Comparison of ENCODE assay signal across 12 mouse cellular contexts in genomic region chr11:117934576-117935368, GRCm38 (mm10). TPM values are rescaled to one million over a fixed set of nuclear protein-coding genes. Genes with fewer than 3 reads are reported as not detected.
A peak's percentile ranks its signal among the peaks of the same experiment; 100 is the strongest.
DNase-seq lines count a peak whose midpoint lies in the region; ATAC-seq and TF ChIP-seq lines count a peak whose summit lies in the region.
"Had no signal": no experiment of that assay in that cellular context is flagged by ENCODE, and none has a peak within 500 bp of the region (broad histone marks: within the 10 kb centered on the region; RNA-seq: fewer than 3 reads in every experiment).

No protein-coding gene starts in this region.

- no peak for TF ChIP-seq EP300 in heart, postnatal 0 days (IDR thresholded peaks at IDR 0.05; ENCODE audit: low read depth)
- peak; percentile 54; the same call in 1 of the 2 replicates for TF ChIP-seq EP300 in ES-Bruce4 (IDR thresholded peaks at IDR 0.05; ENCODE audit: insufficient read depth, low read depth, low read length)

- TF ChIP-seq POLR2A in ES-Bruce4 (IDR thresholded peaks at IDR 0.05; ENCODE audit: insufficient read depth, low read length), result no peak
- no peak for TF ChIP-seq POLR2A in thymus, adult 2 months (IDR thresholded peaks at IDR 0.05; ENCODE audit: control insufficient read depth, extremely low read depth, insufficient read depth, low read length, poor library complexity)

- H3K36me3 ChIP-seq in heart, postnatal 0 days (replicated peaks; ENCODE audit: control insufficient read depth, insufficient read depth, low read length), result no peaks in the 10 kb centered on the region
- no peaks in the 10 kb centered on the region for H3K36me3 ChIP-seq in ES-Bruce4 (ENCODE audit: control insufficient read depth, insufficient read depth, low read length, poor library complexity, severe bottlenecking)
- H3K36me3 ChIP-seq in embryonic facial prominence, embryonic 12.5 days, result no peaks in the 10 kb centered on the region
- H3K36me3 ChIP-seq in limb, embryonic 15.5 days, result no peaks in the 10 kb centered on the region
- no peaks in the 10 kb centered on the region for H3K36me3 ChIP-seq in thymus, adult 2 months (ENCODE audit: control insufficient read depth, insufficient read depth, low read length)
- H3K36me3 ChIP-seq: hindbrain, embryonic 12.5 days had no signal

- H3K27me3 ChIP-seq in heart, postnatal 0 days (ENCODE audit: control insufficient read depth, insufficient read depth, low read length), result peaks cover 12% of the 10 kb centered on the region
- H3K27me3 ChIP-seq in ES-Bruce4 (ENCODE audit: control insufficient read depth, insufficient read depth, low read length, poor library complexity, severe bottlenecking), result no peaks in the 10 kb centered on the region
- peaks cover 14% of the 10 kb centered on the region for H3K27me3 ChIP-seq in embryonic facial prominence, embryonic 12.5 days
- H3K27me3 ChIP-seq in limb, embryonic 15.5 days, result peaks cover 6% of the 10 kb centered on the region; the same call in 1 of the 2 replicates
- H3K27me3 ChIP-seq in thymus, adult 2 months (ENCODE audit: control insufficient read depth, insufficient read depth, low read length), result no peaks in the 10 kb centered on the region

- H3K4me2 ChIP-seq in heart, postnatal 0 days (ENCODE audit: low read depth, low read length), result no peak overlapping the region
- no peak overlapping the region for H3K4me2 ChIP-seq in embryonic facial prominence, embryonic 12.5 days (replicated peaks)
- no peak overlapping the region for H3K4me2 ChIP-seq in limb, embryonic 15.5 days
- H3K4me2 ChIP-seq: hindbrain, embryonic 12.5 days had no signal

- peak overlapping the region; percentile 54 for H3K27ac ChIP-seq in heart, postnatal 0 days (ENCODE audit: low read depth)
- peak overlapping the region; percentile 87 for H3K27ac ChIP-seq in ES-Bruce4 (ENCODE audit: insufficient read depth, low read length)
- H3K27ac ChIP-seq in embryonic facial prominence, embryonic 12.5 days, result peak overlapping the region; percentile 12; the same call in 1 of the 2 replicates
- H3K27ac ChIP-seq in limb, embryonic 15.5 days, result peak overlapping the region; percentile 67
- no peak overlapping the region for H3K27ac ChIP-seq in thymus, adult 2 months (ENCODE audit: control insufficient read depth, insufficient read depth, low read length)
- H3K27ac ChIP-seq: hindbrain, embryonic 12.5 days; kidney, postnatal 0 days; macrophage had no signal

- H3K9ac ChIP-seq in heart, postnatal 0 days (replicated peaks; ENCODE audit: low read depth, low read length), result no peak overlapping the region
- H3K9ac ChIP-seq in ES-Bruce4 (ENCODE audit: low read depth, poor library complexity, severe bottlenecking), result peak overlapping the region; percentile 48
- H3K9ac ChIP-seq in embryonic facial prominence, embryonic 12.5 days, result no peak overlapping the region; the same call in 1 of the 2 replicates
- no peak overlapping the region for H3K9ac ChIP-seq in limb, embryonic 15.5 days
- H3K9ac ChIP-seq: hindbrain, embryonic 12.5 days had no signal

- no peaks in the 10 kb centered on the region for H3K9me3 ChIP-seq in heart, postnatal 0 days (replicated peaks; ENCODE audit: control insufficient read depth, low read length)
- H3K9me3 ChIP-seq in ES-Bruce4 (replicated peaks; ENCODE audit: control insufficient read depth, insufficient read depth, low read length, poor library complexity, severe bottlenecking), result no peaks in the 10 kb centered on the region
- no peaks in the 10 kb centered on the region for H3K9me3 ChIP-seq in embryonic facial prominence, embryonic 12.5 days
- no peaks in the 10 kb centered on the region for H3K9me3 ChIP-seq in limb, embryonic 15.5 days
- H3K9me3 ChIP-seq: hindbrain, embryonic 12.5 days had no signal

- no peak overlapping the region for H3K4me3 ChIP-seq in heart, postnatal 0 days (ENCODE audit: low read depth, low read length)
- peak overlapping the region; percentile 8; the same call in 1 of the 2 replicates for H3K4me3 ChIP-seq in ES-Bruce4 (ENCODE audit: low read depth, low read length)
- no peak overlapping the region for H3K4me3 ChIP-seq in embryonic facial prominence, embryonic 12.5 days
- no peak overlapping the region for H3K4me3 ChIP-seq in limb, embryonic 15.5 days
- no peak overlapping the region for H3K4me3 ChIP-seq in thymus, adult 2 months (ENCODE audit: control insufficient read depth, insufficient read depth, low read length)
- H3K4me3 ChIP-seq: hindbrain, embryonic 12.5 days had no signal

- TF ChIP-seq CTCF in heart, postnatal 0 days (IDR thresholded peaks at IDR 0.05; ENCODE audit: low read depth), result no peak
- TF ChIP-seq CTCF in ES-Bruce4 (IDR thresholded peaks at IDR 0.05; ENCODE audit: low read depth, low read length), result no peak
- no peak for TF ChIP-seq CTCF in thymus, adult 2 months (IDR thresholded peaks at IDR 0.05; ENCODE audit: borderline replicate concordance, control insufficient read depth, extremely low read depth, insufficient read depth, low read length, poor library complexity)

- no peak for DNase-seq in heart, postnatal 0 days (ENCODE audit: low spot score)
- DNase-seq in heart, adult 9 months (ENCODE audit: low spot score in 2 of 2), result no peak
- DNase-seq in testis, postnatal 10 days (ENCODE audit: low spot score), result no peak
- no peak for DNase-seq in layer of hippocampus, adult 18-20 months (ENCODE audit: low spot score in 2 of 2)
- no peak for DNase-seq in thymus, adult 2 months
- DNase-seq: cerebellum, adult 8-10 months had no signal

- peaks cover 24% of the 10 kb centered on the region for H3K4me1 ChIP-seq in heart, postnatal 0 days (ENCODE audit: control insufficient read depth, insufficient read depth)
- H3K4me1 ChIP-seq in ES-Bruce4 (ENCODE audit: control insufficient read depth, insufficient read depth, low read length), result peaks cover 24% of the 10 kb centered on the region
- H3K4me1 ChIP-seq in embryonic facial prominence, embryonic 12.5 days, result peaks cover 79% of the 10 kb centered on the region
- H3K4me1 ChIP-seq in limb, embryonic 15.5 days, result peaks cover 75% of the 10 kb centered on the region
- peaks cover 46% of the 10 kb centered on the region for H3K4me1 ChIP-seq in thymus, adult 2 months (replicated peaks; ENCODE audit: control insufficient read depth, insufficient read depth, low read length)

- 76% methylated on average over 5 of the region's 5 CpGs for WGBS in heart, postnatal 0 days
- 35% methylated on average over 5 of the region's 5 CpGs for WGBS in embryonic facial prominence, embryonic 12.5 days
- 40% methylated on average over 5 of the region's 5 CpGs for WGBS in limb, embryonic 15.5 days
- 92% methylated on average over 5 of the region's 5 CpGs for WGBS in thymus, adult 2 months

- ATAC-seq in heart, postnatal 0 days (ENCODE audit: insufficient read depth, low read depth), result no peak
- 0 out of 2 replicates have a peak, but pooled peaks have one; percentile 1 for ATAC-seq in embryonic facial prominence, embryonic 12.5 days (ENCODE audit: insufficient number of reproducible peaks, insufficient read depth, low FRiP score, low TSS enrichment)
- no peak for ATAC-seq in limb, embryonic 15.5 days (ENCODE audit: insufficient number of reproducible peaks, low FRiP score, low TSS enrichment, low read depth)

RNA-seq across cellular contexts. Expression of gene Socs3, which starts 35.1 kb away (rescaled TPM):
- total RNA-seq in heart, postnatal 0 days (2014; rRNA removed; ENCODE audit: low replicate concordance), result 5.7 and 13.1 TPM in 2 replicates
- 4.0 and 5.1 TPM in 2 replicates for polyA plus RNA-seq in heart, postnatal 0 days (2015; fragmentation: Nextera tagmentation; extraction: Ambion mirVana)
- 53.8 and 61.5 TPM in 2 replicates for polyA plus RNA-seq in ES-Bruce4 (2011; ENCODE audit: insufficient read depth, insufficient read length, low read depth, missing spikeins)
- polyA plus RNA-seq in embryonic facial prominence, embryonic 12.5 days (2016; fragmentation: Nextera tagmentation; extraction: Ambion mirVana), result 18.4 and 19.3 TPM in 2 replicates
- polyA plus RNA-seq in limb, embryonic 15.5 days (2015; fragmentation: Nextera tagmentation; extraction: Ambion mirVana), result 20.3 and 24.0 TPM in 2 replicates
- 1 to 10 TPM; 1.0 to 1.3 TPM for total RNA-seq in layer of hippocampus, adult 18-20 months (2021)
- 44.3 and 45.7 TPM in 2 replicates for polyA plus RNA-seq in thymus, adult 2 months (2012; rRNA removed)

RNA-seq across cellular contexts. Expression of gene Pgs1, which starts 51.3 kb away (rescaled TPM):
- total RNA-seq in heart, postnatal 0 days (2014; rRNA removed; ENCODE audit: low replicate concordance), result 27.2 and 33.0 TPM in 2 replicates
- polyA plus RNA-seq in heart, postnatal 0 days (2015; fragmentation: Nextera tagmentation; extraction: Ambion mirVana), result 20.3 and 21.8 TPM in 2 replicates
- 31.5 and 35.5 TPM in 2 replicates for polyA plus RNA-seq in ES-Bruce4 (2011; ENCODE audit: insufficient read depth, insufficient read length, low read depth, missing spikeins)
- polyA plus RNA-seq in embryonic facial prominence, embryonic 12.5 days (2016; fragmentation: Nextera tagmentation; extraction: Ambion mirVana), result 43.0 and 46.2 TPM in 2 replicates
- polyA plus RNA-seq in limb, embryonic 15.5 days (2015; fragmentation: Nextera tagmentation; extraction: Ambion mirVana), result 35.5 and 37.8 TPM in 2 replicates
- total RNA-seq in layer of hippocampus, adult 18-20 months (2021), result 10 to 100 TPM; 78.8 to 81.7 TPM
- polyA plus RNA-seq in thymus, adult 2 months (2012; rRNA removed), result 89.1 and 89.5 TPM in 2 replicates
